Mouse (Mus musculus) limb, embryonic 14.5 days (tissue): ENCODE measurements at regions not wholly inside any gene's neighbourhood (a gene's known extent, or its start where the extent isn't known, plus 50 kb on each side); places are given as distances from the start of the nearest gene placed in this dataset.

Experiments
- ATAC-seq: fragments of 200-750 bp; cut with Nextera tagmentation; 2 replicates; pipeline ENCODE4 v1.8.0; 2017; ENCODE audit warnings: low read depth, moderate number of reproducible peaks, moderate TSS enrichment; ENCODE audit not compliant: low FRiP score
- DNase-seq: peaks from one replicate; pipeline ENCODE4 v3.0.0-alpha.2; 2015; ENCODE audit warnings: low spot score
- H3K27ac ChIP-seq: fragments of 300-500 bp; sonication (generic); replicated peaks from 2 replicates; pipeline ENCODE4 v1.5.1; 2014; ENCODE audit warnings: low read depth, mild to moderate bottlenecking, low read length, moderate library complexity, mixed read lengths
- H3K27me3 ChIP-seq: fragments of 300-500 bp; sonication (generic); 2 replicates; pipeline ENCODE4 v1.6.1; 2014; ENCODE audit warnings: low read length, mixed read lengths; ENCODE audit not compliant: control insufficient read depth, insufficient read depth
- H3K36me3 ChIP-seq: fragments of 300-500 bp; sonication (generic); 2 replicates; pipeline ENCODE4 v1.6.1; 2014; ENCODE audit warnings: mild to moderate bottlenecking, low read length, moderate library complexity, mixed read lengths; ENCODE audit not compliant: control insufficient read depth, insufficient read depth
- H3K4me1 ChIP-seq: fragments of 300-500 bp; sonication (generic); 2 replicates; pipeline ENCODE4 v1.6.1; 2014; ENCODE audit warnings: antibody characterized with exemption, low read length, mixed read lengths; ENCODE audit not compliant: control insufficient read depth, insufficient read depth
- H3K4me2 ChIP-seq: fragments of 300-500 bp; sonication (generic); replicated peaks from 2 replicates; pipeline ENCODE4 v1.6.1; 2014; ENCODE audit warnings: low read depth, mild to moderate bottlenecking, low read length, moderate library complexity; ENCODE audit not compliant: severe bottlenecking
- H3K4me3 ChIP-seq: fragments of 300-500 bp; sonication (generic); replicated peaks from 2 replicates; pipeline ENCODE4 v1.5.1; 2014; ENCODE audit warnings: low read length
- H3K9ac ChIP-seq: fragments of 300-500 bp; sonication (generic); 2 replicates; pipeline ENCODE4 v1.6.1; 2014; ENCODE audit warnings: mild to moderate bottlenecking, low read depth, low read length, moderate library complexity; ENCODE audit not compliant: severe bottlenecking
- H3K9me3 ChIP-seq: fragments of 300-500 bp; sonication (generic); 2 replicates; pipeline ENCODE4 v1.6.1; 2016; ENCODE audit warnings: low read length; ENCODE audit not compliant: control insufficient read depth
- POLR2A ChIP-seq: fragments of 200-500 bp; IDR thresholded peaks from 2 replicates; pipeline ENCODE4 v1.8.0; 2012; ENCODE audit warnings: inconsistent platforms, mild to moderate bottlenecking, moderate library complexity, borderline replicate concordance; ENCODE audit not compliant: insufficient read depth, insufficient read length; ENCODE audit errors: extremely low read depth
- WGBS: fragments of 180-500 bp; shearing (Covaris S2); extraction: QIAGEN DNeasy Blood & Tissue Kit; methylation state at CpG from one replicate; pipeline ENCODE4 v1.1.7; 2014; 5-methylcytosine and 5-hydroxymethylcytosine counted together

DNA sequence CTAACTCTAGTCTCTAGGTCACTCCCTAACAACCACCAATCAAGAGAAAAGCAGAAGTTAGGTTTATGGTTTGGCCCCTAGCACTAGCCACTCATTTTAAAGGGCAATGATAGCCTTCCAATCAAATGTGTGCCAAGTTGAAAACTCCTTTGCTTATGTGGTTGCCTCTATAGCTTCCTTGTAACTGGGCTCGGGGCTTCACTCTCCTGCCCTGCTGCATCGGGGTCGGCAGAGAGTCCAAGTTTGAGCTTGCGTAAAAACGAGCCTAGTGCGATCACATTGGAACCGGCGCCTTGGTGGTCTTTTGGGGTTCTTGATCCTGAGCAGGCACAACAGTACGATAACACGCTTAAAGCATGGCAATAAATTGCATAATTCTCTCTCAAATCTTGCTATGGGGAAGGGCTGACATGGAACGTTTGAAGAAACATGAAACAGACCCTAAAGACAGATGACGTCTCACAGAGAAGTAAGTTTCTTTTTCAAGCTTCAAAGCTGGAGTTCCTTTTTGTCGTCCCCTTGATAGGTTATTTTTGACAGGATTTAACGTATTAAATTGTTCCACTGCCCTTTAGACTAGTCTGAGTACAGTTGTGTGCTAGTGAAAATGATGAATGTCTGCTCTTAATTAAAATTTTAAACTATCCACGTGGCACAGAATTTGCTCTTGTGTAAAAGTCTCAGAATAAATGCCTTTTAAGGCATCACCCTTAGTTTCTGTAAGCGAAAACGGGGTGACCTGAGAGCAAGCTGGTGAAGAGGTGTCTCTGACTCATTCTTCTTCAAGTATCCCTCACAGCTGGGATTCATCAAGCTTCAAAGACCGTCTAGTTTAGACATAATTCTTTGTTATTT is 52.0 kb downstream of the 4930426L09Rik start:
- H3K4me3 ChIP-seq = no peak overlapping the region
- H3K27ac ChIP-seq = no peak overlapping the region
- ATAC-seq = no peak
- no peaks in the 10 kb centered on the region for H3K27me3 ChIP-seq
- H3K36me3 ChIP-seq = no peaks in the 10 kb centered on the region
- no peaks in the 10 kb centered on the region for H3K4me1 ChIP-seq
- no peaks in the 10 kb centered on the region for H3K9me3 ChIP-seq
- TF ChIP-seq POLR2A = no peak
- H3K9ac ChIP-seq = no peak overlapping the region
- DNase-seq = no peak
- 32% methylated on average over 18 of the region's 18 CpGs for WGBS
- H3K4me2 ChIP-seq = no peak overlapping the region

DNA sequence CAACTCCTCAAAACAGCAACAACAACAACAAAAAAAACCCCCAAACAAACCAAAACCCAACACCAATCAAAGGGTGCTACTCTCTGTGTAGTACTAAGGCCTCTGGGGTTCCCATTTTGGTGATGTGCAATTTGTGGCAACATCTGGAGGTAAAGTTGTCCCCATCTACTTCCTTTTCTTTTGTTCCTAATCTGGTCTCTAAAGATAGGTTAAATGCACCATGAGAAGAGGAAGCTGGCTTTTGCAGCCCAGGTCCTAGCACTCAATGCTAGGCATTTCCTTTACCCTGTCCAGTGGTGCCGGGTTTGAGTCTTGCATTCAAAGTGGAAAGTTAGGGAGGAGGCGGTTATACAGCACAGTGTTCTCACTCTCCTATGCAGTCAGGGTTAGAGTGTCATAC is 57.4 kb downstream of the 4930426L09Rik start:
- WGBS = 94% methylated on average over 2 of the region's 2 CpGs
- H3K4me2 ChIP-seq = no peak overlapping the region
- 0 out of 2 replicates have a peak, but pooled peaks cover 4% of the 10 kb centered on the region for H3K4me1 ChIP-seq
- no peak overlapping the region for H3K27ac ChIP-seq
- no peak for TF ChIP-seq POLR2A
- no peaks in the 10 kb centered on the region for H3K27me3 ChIP-seq
- no peaks in the 10 kb centered on the region for H3K36me3 ChIP-seq
- no peaks in the 10 kb centered on the region for H3K9me3 ChIP-seq
- ATAC-seq = no peak
- H3K9ac ChIP-seq = no peak overlapping the region
- no peak for DNase-seq
- no peak overlapping the region for H3K4me3 ChIP-seq

DNA sequence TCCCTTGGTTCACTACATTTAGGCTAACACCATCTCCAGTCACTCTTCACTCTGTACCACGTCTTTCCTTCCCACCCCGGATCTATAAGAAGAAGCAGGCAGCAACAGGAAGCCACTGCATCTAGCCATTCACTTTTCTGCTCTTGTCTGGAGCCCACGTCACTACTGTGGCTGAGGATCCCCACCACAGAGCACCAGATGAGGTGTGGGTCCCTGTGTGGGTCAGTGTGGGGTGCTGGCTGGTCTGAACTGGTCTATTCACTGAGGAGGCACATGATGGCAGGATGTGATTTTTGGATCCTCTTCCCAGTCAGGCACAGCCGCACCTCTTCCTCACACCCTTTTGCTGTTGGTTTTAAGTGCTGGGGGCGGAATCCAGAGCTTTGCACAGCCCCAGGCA is 59.7 kb downstream of the 4930426L09Rik start:
- no peak for ATAC-seq
- TF ChIP-seq POLR2A = no peak
- H3K4me2 ChIP-seq = no peak overlapping the region
- H3K27me3 ChIP-seq = no peaks in the 10 kb centered on the region
- H3K4me1 ChIP-seq = 0 out of 2 replicates have a peak, but pooled peaks cover 4% of the 10 kb centered on the region
- H3K36me3 ChIP-seq = no peaks in the 10 kb centered on the region
- no peak overlapping the region for H3K4me3 ChIP-seq
- no peak for DNase-seq
- H3K9me3 ChIP-seq = no peaks in the 10 kb centered on the region
- H3K9ac ChIP-seq = no peak overlapping the region
- WGBS = 79% methylated on average over 5 of the region's 5 CpGs
- no peak overlapping the region for H3K27ac ChIP-seq

DNA sequence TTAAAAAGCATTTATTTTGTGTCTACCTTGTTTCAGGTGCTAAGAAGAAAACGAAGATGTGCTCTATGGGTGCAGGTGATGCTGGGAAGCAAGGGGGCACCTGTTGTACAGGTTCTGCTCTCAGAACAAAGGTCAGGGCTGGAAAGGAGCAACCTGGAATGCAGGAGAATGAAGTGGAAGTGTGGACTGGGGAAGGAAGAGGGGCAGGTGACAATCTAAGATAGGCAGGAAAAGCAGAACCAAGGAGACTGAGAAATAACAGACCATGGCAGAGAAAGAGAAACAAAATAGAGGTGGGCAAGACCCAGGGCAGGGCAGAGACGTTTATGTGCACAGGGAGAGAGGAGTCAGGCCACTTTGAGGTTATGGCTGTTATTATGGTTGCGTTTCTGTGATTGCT is 60.6 kb downstream of the 4930426L09Rik start:
- ATAC-seq (no peak), DNase-seq (no peak)
- Histone ChIP-seq H3K27ac (no peak overlapping the region), H3K4me2 (no peak overlapping the region), H3K36me3 (no peaks in the 10 kb centered on the region), H3K27me3 (no peaks in the 10 kb centered on the region), H3K4me3 (no peak overlapping the region), H3K9ac (no peak overlapping the region), H3K4me1 (0 out of 2 replicates have a peak, but pooled peaks cover 4% of the 10 kb centered on the region), H3K9me3 (no peaks in the 10 kb centered on the region)
- no peak for TF ChIP-seq POLR2A
- 85% methylated on average over 3 of the region's 3 CpGs for WGBS

DNA sequence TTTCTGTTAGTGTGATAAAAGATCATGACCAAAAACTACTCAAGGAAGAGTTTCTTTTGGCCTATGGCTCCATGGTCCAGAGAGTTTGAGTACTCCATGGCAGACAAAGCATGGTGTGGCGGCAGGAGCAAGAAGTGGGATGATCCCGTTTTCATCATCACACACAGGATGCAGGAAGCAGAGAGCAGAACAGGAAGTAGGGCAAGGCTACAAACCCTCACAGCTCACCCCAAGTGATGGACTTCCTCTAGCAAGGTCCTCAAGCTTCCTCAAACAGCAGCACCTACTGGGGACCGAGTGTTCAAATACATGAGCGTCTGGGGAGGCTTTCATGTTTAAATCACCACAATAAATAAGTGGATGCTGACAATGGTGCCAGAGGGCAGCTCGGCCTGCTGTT is 61.1 kb downstream of the 4930426L09Rik start:
- DNase-seq (no peak), ATAC-seq (no peak)
- Histone ChIP-seq H3K4me2 (no peak overlapping the region), H3K9me3 (no peaks in the 10 kb centered on the region), H3K4me1 (0 out of 2 replicates have a peak, but pooled peaks cover 4% of the 10 kb centered on the region), H3K4me3 (no peak overlapping the region), H3K9ac (no peak overlapping the region), H3K27ac (no peak overlapping the region), H3K27me3 (no peaks in the 10 kb centered on the region), H3K36me3 (no peaks in the 10 kb centered on the region)
- 54% methylated on average over 5 of the region's 5 CpGs for whole genome bisulfite sequencing
- no peak for TF ChIP-seq POLR2A
